ENCODE assay signal across 8 mouse cellular contexts in genomic region chr6:108668321-108668786, GRCm38 (mm10). TPM values are rescaled to one million over a fixed set of nuclear protein-coding genes. Genes with fewer than 3 reads are reported as not detected.
A peak's percentile ranks its signal among the peaks of the same experiment; 100 is the strongest.
DNase-seq lines count a peak whose midpoint lies in the region; ATAC-seq and TF ChIP-seq lines count a peak whose summit lies in the region.

No protein-coding gene starts in this region.

- H3K4me3 ChIP-seq in C2C12 (ENCODE audit: insufficient read depth, poor library complexity, severe bottlenecking) = no peak overlapping the region
- peak overlapping the region; percentile 30 for H3K4me3 ChIP-seq in forebrain, embryonic 15.5 days
- peak overlapping the region; percentile 19 for H3K4me3 ChIP-seq in heart, postnatal 0 days (ENCODE audit: low read depth, low read length)
- peak overlapping the region; percentile 18; the same call in 1 of the 2 replicates for H3K4me3 ChIP-seq in liver, adult 2 months (ENCODE audit: insufficient read depth, low read depth, low read length)
- H3K4me3 ChIP-seq in midbrain, postnatal 0 days (ENCODE audit: low read depth, low read length) = peak overlapping the region; percentile 22; the same call in 1 of the 2 replicates

- 1% methylated on average over 30 of the region's 30 CpGs for WGBS in forebrain, embryonic 15.5 days
- 1% methylated on average over 30 of the region's 30 CpGs for WGBS in heart, postnatal 0 days
- 3% methylated on average over 30 of the region's 30 CpGs for WGBS in liver, adult 2 months
- 2% methylated on average over 30 of the region's 30 CpGs for WGBS in midbrain, postnatal 0 days

- H3K27me3 ChIP-seq in C2C12 (ENCODE audit: control insufficient read depth, insufficient read depth, insufficient read length) = no peaks in the 10 kb centered on the region
- H3K27me3 ChIP-seq in forebrain, embryonic 15.5 days = no peaks in the 10 kb centered on the region
- H3K27me3 ChIP-seq in heart, postnatal 0 days (ENCODE audit: control insufficient read depth, insufficient read depth, low read length) = no peaks in the 10 kb centered on the region
- no peaks in the 10 kb centered on the region for H3K27me3 ChIP-seq in liver, adult 2 months (ENCODE audit: control insufficient read depth, insufficient read depth, low read length)
- H3K27me3 ChIP-seq in midbrain, postnatal 0 days (ENCODE audit: insufficient read depth, low read length) = no peaks in the 10 kb centered on the region
- no peaks in the 10 kb centered on the region for H3K27me3 ChIP-seq in splenic B cell, adult 2 months (ENCODE audit: control insufficient read depth, insufficient read depth, low read length, poor library complexity, severe bottlenecking)

- peak overlapping the region; percentile 63 for H3K27ac ChIP-seq in forebrain, embryonic 15.5 days (replicated peaks)
- H3K27ac ChIP-seq in heart, postnatal 0 days (ENCODE audit: low read depth) = peak overlapping the region; percentile 91
- H3K27ac ChIP-seq in liver, adult 2 months (replicated peaks; ENCODE audit: insufficient read depth, low read depth, low read length) = peak overlapping the region; percentile 55
- no peak overlapping the region; the same call in 1 of the 2 replicates for H3K27ac ChIP-seq in midbrain, postnatal 0 days (ENCODE audit: low read depth, low read length)

- peak overlapping the region; percentile 49 for H3K9ac ChIP-seq in forebrain, embryonic 15.5 days (replicated peaks)
- peak overlapping the region; percentile 31 for H3K9ac ChIP-seq in heart, postnatal 0 days (replicated peaks; ENCODE audit: low read depth, low read length)
- H3K9ac ChIP-seq in liver, adult 2 months (ENCODE audit: low read depth, low read length) = peak overlapping the region; percentile 53
- H3K9ac ChIP-seq in midbrain, postnatal 0 days (replicated peaks; ENCODE audit: low read length, poor library complexity, severe bottlenecking) = peak overlapping the region; percentile 52

- peak; percentile 95 for DNase-seq in cerebellum, adult 11-12 months
- DNase-seq in heart, postnatal 0 days (ENCODE audit: low spot score) = peak; percentile 95
- peak; percentile 91 for DNase-seq in kidney, postnatal 14 days
- peak; percentile 81 for DNase-seq in liver, adult 2 months (ENCODE audit: extremely low read depth, low read depth, low spot score)
- peak; percentile 80 for DNase-seq in midbrain, postnatal 0 days (ENCODE audit: low spot score)
- DNase-seq in splenic B cell, adult 2 months (ENCODE audit: low read depth, low spot score) = peak; percentile 31

- H3K9me3 ChIP-seq in forebrain, embryonic 15.5 days = no peaks in the 10 kb centered on the region
- H3K9me3 ChIP-seq in heart, postnatal 0 days (replicated peaks; ENCODE audit: control insufficient read depth, low read length) = no peaks in the 10 kb centered on the region
- no peaks in the 10 kb centered on the region for H3K9me3 ChIP-seq in midbrain, postnatal 0 days (ENCODE audit: low read length)

- ATAC-seq in forebrain, embryonic 15.5 days (replicated peaks) = peak; percentile 88
- peak; percentile 93 for ATAC-seq in heart, postnatal 0 days (ENCODE audit: insufficient read depth, low read depth)
- peak; percentile 80 for ATAC-seq in midbrain, postnatal 0 days (ENCODE audit: low FRiP score)

- peaks cover 20% of the 10 kb centered on the region for H3K4me1 ChIP-seq in forebrain, embryonic 15.5 days
- H3K4me1 ChIP-seq in heart, postnatal 0 days (ENCODE audit: control insufficient read depth, insufficient read depth) = peaks cover 49% of the 10 kb centered on the region
- peaks cover 19% of the 10 kb centered on the region for H3K4me1 ChIP-seq in liver, adult 2 months (ENCODE audit: control insufficient read depth, insufficient read depth, low read length)
- H3K4me1 ChIP-seq in midbrain, postnatal 0 days (ENCODE audit: insufficient read depth, low read length) = no peaks in the 10 kb centered on the region

- peaks cover 29% of the 10 kb centered on the region for H3K79me2 ChIP-seq in C2C12 (ENCODE audit: control insufficient read depth, insufficient read depth)
- H3K79me2 ChIP-seq in liver, adult 2 months (ENCODE audit: control insufficient read depth, insufficient read depth, low read length) = no peaks in the 10 kb centered on the region

- peaks cover 35% of the 10 kb centered on the region for H3K36me3 ChIP-seq in C2C12 (ENCODE audit: control insufficient read depth, insufficient read depth)
- H3K36me3 ChIP-seq in forebrain, embryonic 15.5 days = no peaks in the 10 kb centered on the region
- H3K36me3 ChIP-seq in heart, postnatal 0 days (replicated peaks; ENCODE audit: control insufficient read depth, insufficient read depth, low read length) = peaks cover 27% of the 10 kb centered on the region
- peaks cover 25% of the 10 kb centered on the region for H3K36me3 ChIP-seq in liver, adult 2 months (ENCODE audit: control insufficient read depth, insufficient read depth, low read length)
- H3K36me3 ChIP-seq in midbrain, postnatal 0 days (ENCODE audit: insufficient read depth, low read length) = peaks cover 7% of the 10 kb centered on the region; the same call in 1 of the 2 replicates
- peaks cover 8% of the 10 kb centered on the region for H3K36me3 ChIP-seq in splenic B cell, adult 2 months (ENCODE audit: control insufficient read depth, insufficient read depth, low read length, poor library complexity, severe bottlenecking)

- peak overlapping the region; percentile 60 for H3K4me2 ChIP-seq in forebrain, embryonic 15.5 days (replicated peaks)
- H3K4me2 ChIP-seq in heart, postnatal 0 days (ENCODE audit: low read depth, low read length) = peak overlapping the region; percentile 55
- peak overlapping the region; percentile 48 for H3K4me2 ChIP-seq in midbrain, postnatal 0 days (ENCODE audit: low read depth, low read length, poor library complexity, severe bottlenecking)

- peak; percentile 98 for TF ChIP-seq EP300 in heart, postnatal 0 days (IDR thresholded peaks at IDR 0.05; ENCODE audit: low read depth)

- peak overlapping the region; percentile 33 for H3ac ChIP-seq in C2C12 (ENCODE audit: control insufficient read depth, insufficient read length, low read depth)

- peaks cover 11% of the 10 kb centered on the region for H3K79me3 ChIP-seq in C2C12 (ENCODE audit: low read depth)

- no peak for TF ChIP-seq POLR2A in liver, adult 2 months (IDR thresholded peaks at IDR 0.05; ENCODE audit: extremely low read depth, insufficient read depth, low read length)

- TF ChIP-seq CTCF in C2C12 (IDR thresholded peaks at IDR 0.05; ENCODE audit: control insufficient read depth, insufficient read depth, insufficient read length) = no peak
- TF ChIP-seq CTCF in heart, postnatal 0 days (IDR thresholded peaks at IDR 0.05; ENCODE audit: low read depth) = no peak
- TF ChIP-seq CTCF in liver, adult 2 months (IDR thresholded peaks at IDR 0.05; ENCODE audit: low read depth, low read length) = no peak
- TF ChIP-seq CTCF in midbrain, postnatal 0 days (IDR thresholded peaks at IDR 0.05) = no peak

TF ChIP-seq in C2C12, 6 proteins besides CTCF, POLR2A, EP300 and RAD21:
- TF ChIP-seq MYOD1 (IDR thresholded peaks at IDR 0.05; ENCODE audit: control insufficient read depth, insufficient read length, low read depth) (peak; percentile 14), MYOG (IDR thresholded peaks at IDR 0.05; ENCODE audit: control insufficient read depth, extremely low read depth, insufficient read length) (no peak), MAX (IDR thresholded peaks at IDR 0.05) (peak; percentile 32), FOSL1 (IDR thresholded peaks at IDR 0.05; ENCODE audit: insufficient read depth, low read length, poor library complexity, severe bottlenecking) (no peak)

RNA-seq across cellular contexts. Expression of gene Bhlhe40, which starts 7.9 kb away (rescaled TPM):
- 15.3 TPM for polyA plus RNA-seq in C2C12 (2012; fragmentation: generic; extraction: Trizol)
- polyA plus RNA-seq in forebrain, embryonic 15.5 days (2015; fragmentation: Nextera tagmentation; extraction: Ambion mirVana) = 6.4 and 7.1 TPM in 2 replicates
- total RNA-seq in heart, postnatal 0 days (2014; rRNA removed; ENCODE audit: low replicate concordance) = 11.8 and 17.0 TPM in 2 replicates
- 19.5 and 19.7 TPM in 2 replicates for polyA plus RNA-seq in heart, postnatal 0 days (2015; fragmentation: Nextera tagmentation; extraction: Ambion mirVana)
- total RNA-seq in liver, adult 2 months (2014; rRNA removed) = 33.0 and 35.0 TPM in 2 replicates
- 16.4 and 17.4 TPM in 2 replicates for polyA plus RNA-seq in liver, adult 2 months (2012; rRNA removed)
- 8.8 and 10.8 TPM in 2 replicates for total RNA-seq in midbrain, postnatal 0 days (2014; rRNA removed)
- polyA plus RNA-seq in midbrain, postnatal 0 days (2015; fragmentation: Nextera tagmentation; extraction: Ambion mirVana) = 5.9 and 7.9 TPM in 2 replicates

Comparison
In these comparisons a context has a peak if more than half of its experiments do, and no peak if none do; other contexts are left out.
1. DNase-seq: peak in every context shown above with its lines; median percentile 95 in cerebellum, adult 11-12 months; 95 in heart, postnatal 0 days; 91 in kidney, postnatal 14 days; 81 in liver, adult 2 months; 80 in midbrain, postnatal 0 days; 31 in splenic B cell, adult 2 months.